Mouse (Mus musculus) cerebellum, adult 2 months (tissue): ENCODE measurements around the gene Rpl23.

Source experiments
- CTCF ChIP-seq: fragments of 200-500 bp; IDR thresholded peaks from 2 replicates; pipeline ENCODE4 v1.5.1; 2011; ENCODE audit warnings: low read depth, mild to moderate bottlenecking, control low read depth, low read length, moderate library complexity, borderline replicate concordance; ENCODE audit not compliant: insufficient read depth
- POLR2A ChIP-seq: fragments of 200-500 bp; IDR thresholded peaks from 2 replicates; pipeline ENCODE4 v1.6.1; 2011; ENCODE audit warnings: low read length, control low read depth, borderline replicate concordance; ENCODE audit not compliant: insufficient read depth

DNA sequence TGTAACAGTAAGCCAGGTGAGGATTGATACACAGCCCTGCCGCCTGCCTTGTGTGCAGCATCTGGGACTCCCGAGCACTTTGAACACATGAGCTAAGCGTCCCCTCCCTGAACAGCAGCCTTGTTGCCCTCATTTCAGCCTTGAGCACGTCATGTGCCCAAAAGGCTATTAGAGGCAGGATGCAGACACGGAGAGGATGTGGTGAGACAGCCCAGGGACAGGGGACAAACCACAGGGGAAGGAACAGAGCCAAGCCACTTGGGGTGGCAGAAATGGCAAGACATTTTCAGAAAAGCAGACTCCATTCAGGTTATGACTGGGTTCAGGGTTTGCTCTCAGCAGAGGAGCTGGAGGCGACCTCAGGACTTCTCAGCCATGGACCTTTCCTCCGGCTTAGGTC lies 53.9 kb downstream of the Rpl23 start:
- TF ChIP-seq CTCF (no peak), POLR2A (no peak)
